Mouse (Mus musculus): ENCODE results near the gene Rabgap1l.

DNA sequence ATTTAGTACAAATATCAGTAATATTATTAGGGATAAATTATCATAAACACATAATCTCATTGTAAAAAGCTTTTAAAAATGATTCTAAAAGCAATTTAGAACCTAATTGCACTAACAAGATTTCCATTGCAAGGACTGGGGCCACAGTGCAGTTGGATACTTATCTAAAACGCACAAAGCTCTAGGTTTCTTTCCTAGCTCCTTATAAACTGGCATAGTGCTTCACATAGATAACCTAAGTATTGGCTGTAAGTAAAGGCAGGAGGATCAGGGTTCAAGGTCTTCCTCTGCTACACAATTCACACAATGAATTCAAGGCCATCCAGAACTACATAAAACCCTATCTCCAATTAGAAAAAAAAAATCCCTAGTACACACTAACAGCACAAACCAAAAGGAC, 497.7 kb downstream of the Rabgap1l start:
- TF ChIP-seq POLR2A (IDR thresholded peaks at IDR 0.05; ENCODE audit: borderline replicate concordance, extremely low read depth, insufficient read depth, insufficient read length, poor library complexity, severe bottlenecking) (no peak), CTCF (IDR thresholded peaks at IDR 0.05; ENCODE audit: borderline replicate concordance, extremely low read depth, insufficient read depth, insufficient read length) (no peak)

All from brain, embryonic 14.5 days (tissue).